Mouse (Mus musculus) intestine, embryonic 15.5 days (tissue): ENCODE measurements around the gene Aco1. TPM values are rescaled to one million over a fixed set of nuclear protein-coding genes. Genes with fewer than 3 reads are reported as not detected.

Source experiments
- ATAC-seq: fragments of 200-750 bp; cut with Nextera tagmentation; 2 replicates; pipeline ENCODE4 v1.8.0; 2017; ENCODE audit warnings: moderate TSS enrichment, moderate library complexity
- H3K27ac ChIP-seq: fragments of 300-500 bp; sonication (generic); 2 replicates; pipeline ENCODE4 v1.5.1; 2015; ENCODE audit warnings: mild to moderate bottlenecking, inconsistent platforms
- H3K27me3 ChIP-seq: fragments of 300-500 bp; sonication (generic); replicated peaks from 2 replicates; pipeline ENCODE4 v1.6.1; 2015; ENCODE audit warnings: inconsistent platforms
- H3K36me3 ChIP-seq: fragments of 300-500 bp; sonication (generic); 2 replicates; pipeline ENCODE4 v1.6.1; 2015; ENCODE audit warnings: inconsistent platforms
- H3K4me1 ChIP-seq: fragments of 300-500 bp; sonication (generic); replicated peaks from 2 replicates; pipeline ENCODE4 v1.6.1; 2015; ENCODE audit warnings: inconsistent platforms
- H3K4me2 ChIP-seq: fragments of 300-500 bp; sonication (generic); replicated peaks from 2 replicates; pipeline ENCODE4 v1.6.1; 2015; ENCODE audit warnings: mild to moderate bottlenecking, inconsistent platforms
- H3K4me3 ChIP-seq: fragments of 300-500 bp; sonication (generic); replicated peaks from 2 replicates; pipeline ENCODE4 v1.5.1; 2015; ENCODE audit warnings: inconsistent platforms
- H3K9ac ChIP-seq: fragments of 300-500 bp; sonication (generic); 2 replicates; pipeline ENCODE4 v1.6.1; 2015; ENCODE audit warnings: inconsistent platforms
- H3K9me3 ChIP-seq: fragments of 300-500 bp; sonication (generic); 2 replicates; pipeline ENCODE4 v1.6.1; 2016; ENCODE audit warnings: inconsistent platforms
- WGBS: fragments of 180-500 bp; shearing (Covaris S2); methylation state at CpG from one replicate; pipeline ENCODE4 v1.1.7; 2015; 5-methylcytosine and 5-hydroxymethylcytosine counted together
- polyA plus RNA-seq: library from polyadenylated mRNA; unstranded; fragments of >200 nt; fragmentation: Nextera tagmentation; extraction: Ambion mirVana; gene quantifications from 2 replicates; pipeline ENCODE4 v1.2.1, GENCODE M21; 2015

Gene Aco1
- polyA plus RNA-seq, 1 experiment from 2014 or later: 66.9 TPM

- Histone ChIP-seq H3K4me2 (no peak overlapping the region), H3K27me3 (no peaks in the 10 kb centered on the region), H3K9me3 (no peaks in the 10 kb centered on the region), H3K27ac (no peak overlapping the region), H3K4me1 (no peaks in the 10 kb centered on the region), H3K9ac (no peak overlapping the region), H3K36me3 (peaks cover 25% of the 10 kb centered on the region), H3K4me3 (no peak overlapping the region)
- no peak for ATAC-seq
- WGBS: 83% methylated on average over 9 of the region's 9 CpGs
These were observed 50.6 kb downstream of the Aco1 start for GRCm38 (mm10) chr4:40193461-40193860.

DNA sequence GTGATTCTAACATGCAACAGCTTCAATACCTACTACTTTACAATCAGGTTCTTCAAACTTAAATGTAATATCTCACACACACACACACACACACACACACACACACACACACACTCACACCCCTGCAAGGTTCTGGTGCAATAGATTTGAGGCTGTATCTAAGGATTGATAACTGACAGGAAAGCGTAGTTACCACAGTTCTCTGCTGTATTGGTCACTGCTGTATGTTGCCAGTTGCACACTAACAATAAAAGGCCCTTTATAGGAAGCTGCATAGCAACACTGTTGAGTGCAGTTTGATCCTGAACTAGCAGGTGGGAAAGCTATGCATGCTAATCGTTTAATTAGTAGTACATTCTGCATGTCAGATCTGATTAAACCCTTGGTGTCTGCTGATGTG, 52.5 kb downstream of the Aco1 start:
- ATAC-seq: no peak
- WGBS: 93% methylated on average over 2 of the region's 2 CpGs

GRCm38 (mm10) chr4:40202205-40202604, 59.3 kb downstream of the Aco1 start:
- no peak overlapping the region for H3K4me2 ChIP-seq

More for the DNA sequence above, 52.5 kb downstream of the Aco1 start:
- no peaks in the 10 kb centered on the region for H3K9me3 ChIP-seq
- no peaks in the 10 kb centered on the region for H3K27me3 ChIP-seq
- no peak overlapping the region for H3K4me2 ChIP-seq
- no peak overlapping the region for H3K9ac ChIP-seq
- no peak overlapping the region for H3K27ac ChIP-seq
- no peak overlapping the region for H3K4me3 ChIP-seq
- peaks cover 19% of the 10 kb centered on the region for H3K36me3 ChIP-seq
- H3K4me1 ChIP-seq: no peaks in the 10 kb centered on the region

DNA sequence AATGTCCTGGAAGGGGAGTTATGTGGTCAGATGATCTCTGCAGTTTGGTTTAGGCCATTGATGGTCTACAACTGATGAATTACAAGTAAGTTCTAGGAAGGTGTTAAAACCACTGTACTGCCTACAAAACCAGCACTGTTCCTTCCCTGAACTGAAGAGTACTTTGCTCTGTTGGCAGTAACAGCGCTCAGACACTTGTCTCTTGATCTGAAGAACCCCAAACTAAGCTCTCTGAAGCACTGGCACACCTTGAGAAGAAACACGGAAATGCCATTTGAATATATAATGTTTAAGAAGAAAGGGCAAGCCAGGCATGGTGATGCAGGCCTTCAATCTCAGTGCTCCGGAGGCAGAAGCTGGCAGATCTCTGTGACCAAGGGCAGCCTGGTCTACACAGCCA, 61.5 kb downstream of the Aco1 start:
- Histone ChIP-seq H3K9ac (no peak overlapping the region), H3K4me2 (no peak overlapping the region), H3K27me3 (no peaks in the 10 kb centered on the region), H3K9me3 (no peaks in the 10 kb centered on the region), H3K4me1 (no peaks in the 10 kb centered on the region), H3K4me3 (no peak overlapping the region), H3K27ac (no peak overlapping the region), H3K36me3 (no peaks in the 10 kb centered on the region)
- 98% methylated on average over 3 of the region's 3 CpGs for WGBS
- no peak for ATAC-seq

More at GRCm38 (mm10) chr4:40202205-40202604, 59.3 kb downstream of the Aco1 start:
- Histone ChIP-seq H3K4me1 (no peaks in the 10 kb centered on the region), H3K36me3 (no peaks in the 10 kb centered on the region), H3K4me3 (no peak overlapping the region), H3K9ac (no peak overlapping the region), H3K27ac (no peak overlapping the region), H3K9me3 (no peaks in the 10 kb centered on the region), H3K27me3 (no peaks in the 10 kb centered on the region)
- WGBS: 77% methylated on average over 6 of the region's 6 CpGs
- no peak for ATAC-seq

DNA sequence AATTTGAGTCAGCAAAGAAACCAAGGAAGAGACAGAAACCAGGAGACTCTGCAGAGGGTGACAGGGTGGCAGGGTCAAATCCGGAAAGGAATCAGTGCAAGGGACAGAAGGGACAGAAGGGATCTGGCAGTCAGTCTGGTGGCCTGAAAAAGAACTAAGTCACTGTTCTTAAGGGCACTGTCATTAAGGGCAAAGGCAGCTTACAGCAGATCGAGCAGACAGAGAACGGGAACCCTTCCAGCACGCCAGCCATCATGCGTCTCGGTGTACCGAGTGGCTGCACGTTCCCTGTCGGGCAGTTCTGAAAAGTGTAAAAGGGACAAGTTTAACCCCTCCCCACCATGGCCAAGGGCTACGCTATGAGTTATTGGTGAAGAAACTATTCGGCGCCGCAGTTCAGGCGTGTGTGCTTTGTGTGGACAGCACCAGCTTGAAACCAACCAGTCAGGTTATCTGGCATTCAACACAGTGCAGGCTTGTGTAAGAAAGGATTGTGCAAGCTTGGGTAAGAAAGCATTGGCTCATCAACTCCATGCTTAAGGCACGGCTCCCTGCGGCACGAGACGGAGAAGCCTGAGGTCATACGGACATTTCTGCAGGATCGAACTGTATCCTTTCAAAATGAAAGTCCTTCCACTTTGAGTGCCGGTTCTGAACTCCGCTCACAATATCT, 62.5 kb downstream of the Aco1 start:
- H3K9me3 ChIP-seq: no peaks in the 10 kb centered on the region
- no peak overlapping the region for H3K4me3 ChIP-seq
- no peak overlapping the region for H3K27ac ChIP-seq
- H3K4me2 ChIP-seq: no peak overlapping the region
- H3K9ac ChIP-seq: no peak overlapping the region
- ATAC-seq: no peak
- 91% methylated on average over 22 of the region's 22 CpGs for WGBS
- H3K36me3 ChIP-seq: no peaks in the 10 kb centered on the region
- no peaks in the 10 kb centered on the region for H3K4me1 ChIP-seq
- H3K27me3 ChIP-seq: no peaks in the 10 kb centered on the region

DNA sequence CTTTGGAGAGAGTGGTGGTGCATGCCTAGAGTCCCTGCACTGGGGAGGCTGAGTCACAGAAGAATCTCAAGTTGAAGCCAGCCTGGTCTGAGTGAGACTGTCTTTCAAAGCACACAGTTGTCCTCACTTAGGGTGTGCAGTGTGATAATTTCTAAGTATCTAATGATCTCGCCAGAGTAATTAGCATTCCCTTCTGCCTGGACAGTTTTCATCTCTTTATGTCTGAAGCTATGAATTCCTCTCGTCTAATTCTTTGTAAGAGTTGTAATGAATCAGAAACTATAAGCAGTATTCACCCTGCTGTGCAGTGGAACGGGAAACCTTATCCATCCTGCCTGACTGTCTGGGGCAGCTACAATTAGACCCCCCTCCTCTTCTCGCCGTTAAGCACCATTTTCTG, 64.8 kb downstream of the Aco1 start:
- Histone ChIP-seq H3K36me3 (no peaks in the 10 kb centered on the region), H3K4me3 (no peak overlapping the region), H3K27ac (no peak overlapping the region), H3K9me3 (no peaks in the 10 kb centered on the region), H3K27me3 (no peaks in the 10 kb centered on the region), H3K4me1 (no peaks in the 10 kb centered on the region), H3K4me2 (no peak overlapping the region), H3K9ac (no peak overlapping the region)
- 81% methylated on average over 5 of the region's 5 CpGs for WGBS
- ATAC-seq: no peak

GRCm38 (mm10) chr4:40212177-40212576, 69.3 kb downstream of the Aco1 start:
- H3K4me3 ChIP-seq: no peak overlapping the region
- no peaks in the 10 kb centered on the region for H3K9me3 ChIP-seq
- H3K9ac ChIP-seq: no peak overlapping the region
- no peaks in the 10 kb centered on the region for H3K4me1 ChIP-seq
- no peak overlapping the region for H3K4me2 ChIP-seq
- no peak overlapping the region for H3K27ac ChIP-seq
- WGBS: 88% methylated on average over 6 of the region's 6 CpGs
- H3K36me3 ChIP-seq: no peaks in the 10 kb centered on the region
- ATAC-seq: no peak
- H3K27me3 ChIP-seq: no peaks in the 10 kb centered on the region

DNA sequence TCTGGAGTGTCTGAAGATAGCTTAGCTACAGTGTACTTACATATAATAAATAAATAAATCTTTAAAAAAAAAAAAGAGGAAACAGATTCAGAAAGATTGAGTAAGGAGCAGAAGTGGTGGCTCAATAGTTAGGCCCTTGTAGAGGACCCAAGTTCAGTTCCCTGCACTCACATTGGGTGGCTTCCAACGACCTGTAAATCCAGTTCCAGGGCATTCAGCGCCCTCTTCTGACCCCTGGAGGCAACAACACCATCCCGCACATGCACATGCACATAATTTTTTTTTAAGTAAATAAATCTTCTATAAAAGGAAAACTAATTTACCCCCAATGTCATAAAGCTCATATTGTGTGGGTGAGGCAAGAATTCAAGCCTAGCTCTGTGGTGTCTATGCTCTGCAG, 75.0 kb downstream of the Aco1 start:
- no peak for ATAC-seq
- no peaks in the 10 kb centered on the region for H3K36me3 ChIP-seq
- H3K4me1 ChIP-seq: no peaks in the 10 kb centered on the region
- H3K27me3 ChIP-seq: no peaks in the 10 kb centered on the region
- H3K27ac ChIP-seq: no peak overlapping the region
- 50% methylated on average over 3 of the region's 3 CpGs for WGBS
- H3K4me2 ChIP-seq: no peak overlapping the region
- H3K9ac ChIP-seq: no peak overlapping the region
- no peak overlapping the region for H3K4me3 ChIP-seq
- H3K9me3 ChIP-seq: no peaks in the 10 kb centered on the region

DNA sequence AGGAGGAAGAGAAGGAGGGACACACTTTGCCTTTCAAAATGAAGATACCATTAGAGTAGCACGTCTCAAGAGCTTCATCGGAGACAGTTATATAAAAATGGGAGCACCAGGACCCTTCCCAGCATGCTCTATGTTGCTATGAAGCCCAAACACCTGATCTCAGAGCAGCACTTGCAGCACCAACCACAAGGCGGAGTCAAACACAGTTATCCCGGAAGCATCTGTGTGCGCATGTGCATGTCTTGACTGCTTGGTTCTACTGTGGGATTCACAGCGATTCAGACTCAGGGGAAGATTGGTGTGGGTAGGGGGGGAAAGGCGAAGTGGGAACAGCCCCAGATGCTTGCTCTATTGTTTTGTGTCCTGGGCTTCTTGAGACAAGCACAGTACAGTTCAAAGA, 75.5 kb downstream of the Aco1 start:
- ATAC-seq: peak; percentile 47; the same call in 1 of the 2 replicates
- Histone ChIP-seq H3K9ac (no peak overlapping the region), H3K27me3 (no peaks in the 10 kb centered on the region), H3K4me1 (no peaks in the 10 kb centered on the region), H3K4me3 (no peak overlapping the region), H3K36me3 (no peaks in the 10 kb centered on the region), H3K9me3 (no peaks in the 10 kb centered on the region), H3K27ac (no peak overlapping the region), H3K4me2 (no peak overlapping the region)
- 68% methylated on average over 7 of the region's 7 CpGs for WGBS

GRCm38 (mm10) chr4:40220437-40220836, 77.6 kb downstream of the Aco1 start:
- no peaks in the 10 kb centered on the region for H3K36me3 ChIP-seq
- no peak overlapping the region for H3K9ac ChIP-seq
- ATAC-seq: no peak
- H3K9me3 ChIP-seq: no peaks in the 10 kb centered on the region
- H3K4me1 ChIP-seq: no peaks in the 10 kb centered on the region
- H3K27ac ChIP-seq: no peak overlapping the region
- H3K27me3 ChIP-seq: no peaks in the 10 kb centered on the region
- whole genome bisulfite sequencing: 28% methylated on average over 12 of the region's 12 CpGs
- no peak overlapping the region for H3K4me2 ChIP-seq
- H3K4me3 ChIP-seq: no peak overlapping the region

DNA sequence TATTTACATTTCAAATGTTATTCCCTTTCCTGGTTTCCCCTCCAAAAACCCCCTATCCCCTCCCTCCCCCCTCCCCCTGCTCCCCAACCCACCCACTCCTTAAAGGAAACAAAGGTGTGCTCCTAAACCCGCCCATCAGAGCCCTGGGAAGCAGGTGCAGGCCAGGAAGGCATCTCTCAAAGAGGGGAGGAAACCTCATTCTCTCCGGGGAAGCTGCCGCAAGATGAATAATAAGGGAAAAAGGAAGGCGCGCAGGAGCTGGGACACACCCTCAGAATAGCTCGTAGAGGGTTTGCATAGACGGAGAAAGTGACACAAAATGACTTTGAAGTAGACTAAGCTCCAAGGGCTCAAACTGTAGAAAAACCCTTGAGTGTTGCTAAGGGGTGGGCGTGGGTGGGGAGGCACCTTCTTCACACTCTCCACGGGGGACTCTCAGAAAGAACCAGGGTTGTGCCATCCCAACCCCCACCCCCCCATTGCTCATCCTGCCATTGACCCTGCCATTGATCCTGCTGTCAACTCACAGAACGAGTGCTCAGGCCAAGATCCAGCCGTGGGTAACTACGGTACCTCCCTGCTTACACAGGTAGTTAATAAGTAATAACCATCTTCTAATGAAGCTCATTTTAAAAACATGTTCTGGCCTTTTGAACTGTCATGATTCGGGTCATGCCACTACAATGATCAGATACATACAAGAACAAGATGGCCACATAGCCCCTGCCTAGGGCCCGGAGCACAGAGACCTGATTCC, 78.3 kb downstream of the Aco1 start:
- H3K4me3 ChIP-seq: no peak overlapping the region
- H3K27me3 ChIP-seq: no peaks in the 10 kb centered on the region
- WGBS: 23% methylated on average over 14 of the region's 14 CpGs
- no peaks in the 10 kb centered on the region for H3K36me3 ChIP-seq
- no peaks in the 10 kb centered on the region for H3K4me1 ChIP-seq
- H3K9ac ChIP-seq: no peak overlapping the region
- no peaks in the 10 kb centered on the region for H3K9me3 ChIP-seq
- ATAC-seq: peak; percentile 52; the same call in 1 of the 2 replicates
- no peak overlapping the region for H3K4me2 ChIP-seq
- H3K27ac ChIP-seq: no peak overlapping the region

DNA sequence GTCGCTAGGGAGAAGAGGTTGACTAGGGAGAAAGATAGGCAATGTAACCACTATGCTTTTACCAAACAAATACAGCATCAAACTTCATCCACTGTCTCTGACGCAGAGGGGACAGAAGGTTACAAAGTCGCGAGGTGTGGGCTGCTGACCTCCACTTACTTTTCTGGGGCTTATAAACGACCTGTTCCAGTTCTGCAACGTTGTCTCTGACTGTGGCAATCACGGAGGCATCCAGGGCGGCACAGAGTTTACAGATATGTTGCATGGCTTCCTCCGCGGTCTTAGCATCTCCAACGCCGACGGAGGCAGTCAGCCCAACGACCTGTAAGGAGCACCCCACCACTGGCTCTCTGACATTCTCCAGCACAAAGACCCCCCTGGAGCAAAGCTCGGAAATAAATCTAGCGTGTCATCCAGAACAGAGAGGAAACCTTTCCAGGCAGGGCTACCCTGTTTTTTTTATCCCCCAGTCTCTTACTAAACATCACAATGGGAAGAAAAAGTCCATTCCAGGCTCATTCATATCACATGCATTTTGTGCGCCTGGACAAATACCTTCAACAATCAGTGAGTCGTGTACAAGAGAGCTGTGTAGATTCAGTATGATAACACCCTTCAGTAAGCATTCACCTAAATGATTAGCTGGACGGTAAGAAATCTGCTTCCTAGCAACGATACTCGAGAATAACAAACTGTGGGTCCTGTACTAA, 79.2 kb downstream of the Aco1 start:
- no peaks in the 10 kb centered on the region for H3K36me3 ChIP-seq
- H3K4me2 ChIP-seq: no peak overlapping the region

More for the DNA sequence above, 79.2 kb downstream of the Aco1 start:
- H3K9me3 ChIP-seq: no peaks in the 10 kb centered on the region
- H3K4me1 ChIP-seq: no peaks in the 10 kb centered on the region
- no peak for ATAC-seq
- WGBS: 39% methylated on average over 21 of the region's 21 CpGs
- no peak overlapping the region for H3K9ac ChIP-seq
- no peak overlapping the region for H3K4me3 ChIP-seq
- H3K27me3 ChIP-seq: no peaks in the 10 kb centered on the region
- no peak overlapping the region for H3K27ac ChIP-seq
